Mouse (Mus musculus): Measurements from ENCODE around the gene Adam12.

DNA sequence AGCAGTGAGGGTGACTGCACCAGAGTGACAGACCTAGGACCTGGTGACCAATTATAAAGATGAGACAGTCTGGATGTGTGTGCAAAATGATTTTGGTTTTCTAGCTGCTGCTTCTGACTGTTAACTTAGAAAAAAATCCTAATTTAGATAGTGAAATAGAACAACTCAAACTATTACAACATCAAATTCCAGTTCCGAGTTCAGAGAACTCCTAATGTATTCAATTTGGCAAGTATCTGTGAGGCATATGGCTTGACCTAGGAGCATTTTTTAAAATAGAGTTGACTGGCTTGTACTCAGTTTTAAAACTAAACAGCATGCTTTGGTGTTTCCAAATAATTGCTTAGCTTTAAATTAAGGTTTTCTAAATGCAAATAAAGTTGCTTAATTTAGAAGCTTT, 44.0 kb downstream of the Adam12 start:
- TF ChIP-seq CTCF (IDR thresholded peaks at IDR 0.05; ENCODE audit: extremely low read depth, insufficient read depth, insufficient read length, insufficient replicate concordance) (no peak), POLR2A (IDR thresholded peaks at IDR 0.05; ENCODE audit: low read depth, low read length) (no peak)

Data from spleen, adult 2 months (tissue).